Mouse (Mus musculus): ENCODE data around the gene Tap1.
"Not testable (repeated sequence)": the region's sequence is repeated elsewhere in the genome, so short reads cannot be mapped to it uniquely, and the experiment has no call there.

The Tap1 gene

GRCm38 (mm10) chr17:34204303-34205010, 17.1 kb downstream of the Tap1 start:
- peak; percentile 90 for DNase-seq (ENCODE audit: low spot score)

- peak; percentile 27 for DNase-seq (ENCODE audit: low spot score)
These were observed 17.8 kb downstream of the Tap1 start for GRCm38 (mm10) chr17:34205021-34205745.

DNA sequence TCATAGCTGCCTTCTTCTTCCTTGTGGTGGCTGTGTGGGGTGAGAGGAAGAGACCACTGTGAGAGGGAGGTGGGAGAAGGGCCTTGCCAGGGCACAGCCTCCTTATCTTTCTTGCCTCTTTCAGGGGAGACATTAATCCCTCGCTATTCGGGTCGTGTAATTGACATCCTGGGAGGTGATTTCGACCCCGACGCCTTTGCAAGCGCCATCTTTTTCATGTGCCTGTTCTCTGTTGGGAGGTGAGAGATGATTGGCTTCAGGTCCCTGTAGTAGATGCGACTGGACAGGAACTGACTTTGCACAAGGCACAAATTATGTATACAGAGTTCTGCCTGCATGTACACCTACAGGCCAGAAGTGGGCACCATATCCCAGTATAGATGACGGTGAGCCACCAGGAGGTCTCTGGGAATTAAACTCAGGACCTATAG, 18.4 kb downstream of the Tap1 start:
- DNase-seq (ENCODE audit: low spot score), result peak; percentile 62

- DNase-seq (ENCODE audit: low spot score), result no peak
These were observed 19.4 kb downstream of the Tap1 start for GRCm38 (mm10) chr17:34206731-34207130.

DNA sequence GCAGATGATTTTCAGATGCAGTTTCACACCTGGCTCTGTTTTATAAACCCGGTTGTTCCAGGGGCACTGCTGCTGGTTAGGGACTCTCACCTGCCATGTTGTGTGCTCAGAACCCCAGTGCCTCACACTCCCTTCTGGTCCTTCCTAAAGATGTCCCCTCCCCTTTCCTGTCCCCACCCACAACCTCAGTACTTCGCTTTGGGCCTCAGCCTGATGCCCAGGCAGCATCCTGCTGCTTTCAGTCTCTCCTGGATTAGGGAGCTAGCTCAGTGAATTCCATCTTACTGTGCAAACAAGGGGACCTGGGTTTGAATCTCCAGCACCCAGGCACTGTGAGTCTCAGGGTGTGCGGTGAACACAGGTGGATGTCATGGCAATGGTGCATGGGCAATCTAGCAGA, 20.1 kb downstream of the Tap1 start:
- DNase-seq (ENCODE audit: low spot score), result peak; percentile 35

DNA sequence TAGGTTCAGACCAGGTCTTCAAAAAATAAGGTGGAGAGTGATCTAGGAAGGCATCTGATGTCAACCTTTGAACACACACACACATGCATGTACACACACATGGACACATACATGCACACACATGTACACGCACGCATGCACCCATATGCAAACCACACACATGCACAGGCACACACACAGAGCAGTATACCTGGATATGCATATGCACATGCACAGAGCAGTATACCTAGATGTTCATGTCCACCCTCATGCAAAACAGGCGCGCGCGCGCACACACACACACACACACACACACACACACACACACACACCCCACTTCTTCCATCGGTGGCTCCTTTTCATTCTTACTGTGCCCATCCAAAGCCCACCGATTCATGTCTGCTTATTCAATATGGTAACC, 20.5 kb downstream of the Tap1 start:
- no peak for DNase-seq (ENCODE audit: low spot score)

GRCm38 (mm10) chr17:34208421-34208820, 21.1 kb downstream of the Tap1 start:
- DNase-seq (ENCODE audit: low spot score), result peak; percentile 0

GRCm38 (mm10) chr17:34209680-34210079, 22.3 kb downstream of the Tap1 start:
- peak; percentile 49 for DNase-seq (ENCODE audit: low spot score)

GRCm38 (mm10) chr17:34210599-34210998, 23.2 kb downstream of the Tap1 start:
- peak; percentile 45 for DNase-seq (ENCODE audit: low spot score)

DNA sequence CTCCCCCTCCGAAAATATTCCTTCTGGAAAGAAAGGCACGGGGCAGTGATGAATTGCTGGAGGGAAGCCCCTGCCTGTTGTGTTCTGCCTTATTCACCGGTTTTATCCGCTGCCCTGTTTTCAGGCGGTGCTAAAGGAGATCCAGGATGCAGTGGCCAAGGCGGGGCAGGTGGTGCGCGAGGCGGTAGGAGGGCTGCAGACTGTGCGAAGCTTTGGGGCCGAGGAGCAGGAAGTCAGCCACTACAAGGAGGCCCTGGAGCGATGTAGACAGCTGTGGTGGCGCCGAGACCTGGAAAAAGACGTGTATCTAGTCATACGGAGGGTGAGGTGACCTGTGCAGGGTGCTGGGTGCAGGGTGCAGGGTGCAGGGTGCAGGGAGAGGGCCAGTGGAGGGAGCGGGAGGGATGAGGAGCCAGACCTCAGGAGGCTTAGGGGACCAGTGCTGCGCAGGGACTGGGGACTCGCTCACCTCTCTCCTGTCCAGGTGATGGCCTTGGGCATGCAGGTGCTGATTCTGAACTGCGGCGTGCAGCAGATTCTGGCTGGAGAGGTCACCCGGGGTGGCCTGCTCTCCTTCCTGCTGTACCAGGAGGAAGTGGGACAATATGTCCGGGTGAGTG, 24.5 kb downstream of the Tap1 start:
- DNase-seq (ENCODE audit: low spot score), result peak; percentile 70

DNA sequence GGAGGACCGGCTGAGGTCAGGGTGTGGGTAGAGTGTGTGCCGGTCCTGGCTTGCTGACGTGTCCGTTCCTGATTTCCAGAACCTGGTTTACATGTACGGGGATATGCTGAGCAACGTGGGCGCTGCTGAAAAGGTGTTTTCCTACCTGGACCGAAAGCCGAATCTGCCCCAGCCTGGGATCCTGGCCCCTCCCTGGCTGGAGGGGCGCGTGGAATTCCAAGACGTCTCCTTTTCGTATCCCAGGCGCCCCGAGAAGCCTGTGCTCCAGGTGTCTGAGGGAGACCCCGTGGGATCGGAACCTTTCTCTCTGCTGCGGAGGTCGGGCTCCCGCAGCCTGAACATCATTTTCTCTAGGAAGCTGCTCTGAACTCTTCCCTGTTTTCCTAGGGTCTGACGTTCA, 26.6 kb downstream of the Tap1 start:
- DNase-seq (ENCODE audit: low spot score), result peak; percentile 0

DNA sequence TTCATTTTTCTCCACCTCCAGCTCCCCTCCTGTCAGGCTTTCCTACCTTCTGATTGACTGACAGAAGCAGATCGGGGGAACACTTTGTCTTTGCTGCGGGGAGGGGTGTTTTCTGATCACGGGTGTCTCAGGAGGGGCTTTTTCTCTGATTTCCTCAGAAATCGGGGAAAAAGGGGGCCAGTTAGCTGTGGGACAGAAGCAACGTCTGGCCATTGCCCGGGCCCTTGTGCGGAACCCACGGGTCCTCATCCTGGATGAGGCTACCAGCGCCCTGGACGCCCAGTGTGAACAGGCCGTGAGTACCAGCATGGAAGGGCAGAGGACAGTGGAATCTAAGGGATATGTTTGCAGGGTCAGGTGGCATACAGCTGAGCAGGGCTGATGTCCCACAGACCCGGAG, 27.8 kb downstream of the Tap1 start:
- peak; percentile 0 for DNase-seq (ENCODE audit: low spot score)

- peak; percentile 0 for DNase-seq (ENCODE audit: low spot score)
These were observed 30.0 kb downstream of the Tap1 start for GRCm38 (mm10) chr17:34217216-34217928.

DNA sequence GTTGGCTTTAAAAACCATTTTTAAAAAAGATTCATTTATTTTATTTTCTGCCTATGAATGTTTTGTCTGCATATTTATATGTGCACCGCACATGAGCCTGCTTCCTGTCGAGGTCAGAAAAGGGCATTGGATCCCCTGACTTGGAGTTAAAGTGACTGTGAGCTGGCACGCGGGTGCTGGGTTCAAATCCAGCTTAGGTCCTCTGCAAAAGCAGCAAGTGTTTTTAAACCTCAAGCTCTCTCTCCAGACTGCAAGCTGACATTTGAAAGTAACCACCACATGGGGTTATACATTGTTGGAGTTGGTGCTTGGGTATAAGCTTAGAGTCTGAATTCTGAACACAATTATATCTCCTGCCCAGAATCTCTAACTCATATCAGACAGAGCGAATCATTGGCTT, 30.6 kb downstream of the Tap1 start:
- no peak for DNase-seq (ENCODE audit: low spot score)

DNA sequence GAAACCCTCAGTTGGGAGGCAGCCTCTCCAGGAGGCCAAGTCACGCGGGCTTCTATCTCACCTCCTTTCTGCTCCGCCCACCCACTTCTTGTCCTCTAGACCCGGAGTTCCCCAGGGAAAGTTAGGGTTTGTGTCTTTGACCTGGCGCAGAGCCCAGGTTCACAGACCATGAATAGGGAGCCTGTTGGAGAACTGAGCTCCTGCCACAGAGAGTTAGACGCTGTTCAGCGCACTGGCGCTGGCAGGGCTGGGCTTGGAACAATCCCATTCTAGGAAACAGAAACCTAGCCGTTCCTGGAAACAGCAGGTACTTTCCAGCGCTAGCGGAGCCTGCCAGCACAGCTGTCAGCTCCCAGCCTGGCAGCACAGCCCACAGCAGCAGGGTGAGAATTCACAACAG, 31.3 kb downstream of the Tap1 start:
- DNase-seq (ENCODE audit: low spot score), result peak; percentile 8

- DNase-seq (ENCODE audit: low spot score), result peak; percentile 76
These were observed 31.7 kb downstream of the Tap1 start for GRCm38 (mm10) chr17:34219096-34219495.

GRCm38 (mm10) chr17:34219801-34220200, 32.4 kb downstream of the Tap1 start:
- not testable (repeated sequence) for DNase-seq (ENCODE audit: low spot score)

DNA sequence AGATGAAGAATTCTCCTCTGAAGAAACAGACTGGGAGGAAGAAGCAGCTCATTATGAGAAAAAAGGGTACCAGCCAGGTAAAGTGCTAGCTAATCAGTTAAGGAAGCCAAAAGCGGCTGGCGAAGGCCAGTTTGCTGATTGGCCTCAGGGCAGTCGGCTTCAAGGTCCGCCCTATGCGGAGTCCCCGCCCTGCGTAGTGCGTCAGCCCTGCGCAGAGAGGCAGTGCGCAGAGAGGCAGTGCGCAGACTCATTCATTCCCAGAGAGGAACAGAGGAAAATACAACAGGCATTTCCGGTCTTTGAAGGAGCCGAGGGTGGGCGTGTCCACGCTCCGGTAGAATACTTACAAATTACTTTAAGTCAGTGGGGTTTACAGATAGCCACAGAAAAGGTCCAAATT, 33.0 kb downstream of the Tap1 start:
- DNase-seq (ENCODE audit: low spot score), result not testable (repeated sequence)

GRCm38 (mm10) chr17:34224816-34225215, 37.5 kb downstream of the Tap1 start:
- no peak for DNase-seq (ENCODE audit: low spot score)

DNA sequence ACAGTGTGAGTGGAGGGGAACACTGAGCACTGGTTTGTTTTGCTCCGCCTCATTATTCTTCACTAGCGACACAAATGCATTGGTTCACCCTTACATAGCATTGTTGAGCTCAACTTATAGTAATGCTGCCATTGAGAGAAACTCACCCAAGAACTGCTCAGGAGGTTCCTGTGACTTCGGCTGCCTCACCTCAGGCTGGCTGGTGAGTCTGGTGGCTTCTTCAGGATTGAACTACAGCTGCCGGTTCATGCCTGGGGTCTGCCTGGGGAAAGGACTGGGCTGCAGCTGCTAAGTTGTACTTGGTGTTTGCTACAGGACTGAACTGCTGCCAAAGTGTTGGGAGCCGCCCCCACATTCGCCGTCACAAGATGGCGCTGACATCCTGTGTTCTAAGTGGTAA, 38.1 kb downstream of the Tap1 start:
- DNase-seq (ENCODE audit: low spot score), result no peak

DNA sequence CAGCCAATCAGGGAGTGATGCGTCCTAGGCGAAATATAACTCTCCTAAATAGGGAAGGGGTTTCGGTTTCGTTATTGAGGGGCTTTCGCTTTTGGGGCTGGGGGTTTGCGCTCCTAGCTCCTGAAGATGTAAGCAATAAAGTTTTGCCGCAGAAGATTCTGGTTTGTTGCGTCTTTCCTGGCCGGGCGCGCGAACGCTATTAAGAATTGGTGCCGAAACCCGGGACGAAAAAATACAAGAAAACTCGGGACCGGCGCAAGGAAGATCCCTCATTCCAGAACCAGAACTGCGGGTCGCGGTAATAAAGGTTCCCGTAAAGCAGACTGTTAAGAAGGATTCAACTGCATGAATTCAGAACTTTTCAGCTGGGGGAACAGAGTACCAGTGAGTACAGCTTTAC, 38.6 kb downstream of the Tap1 start:
- not testable (repeated sequence) for DNase-seq (ENCODE audit: low spot score)

- DNase-seq (ENCODE audit: low spot score), result not testable (repeated sequence)
These were observed 43.6 kb downstream of the Tap1 start for GRCm38 (mm10) chr17:34230971-34231370.
